Mouse (Mus musculus): ENCODE results near the gene March6. TPM values are rescaled to one million over a fixed set of nuclear protein-coding genes. Genes with fewer than 3 reads are reported as not detected.

The March6 gene
- polyA plus RNA-seq, 1 experiment from 2014 or later = 40.5 TPM

GRCm38 (mm10) chr15:31407490-31407889 lies 123.4 kb downstream of the March6 start:
- DNase-seq (ENCODE audit: low spot score) (no peak), ATAC-seq (ENCODE audit: insufficient number of reproducible peaks, low FRiP score, low TSS enrichment, low read depth) (no peak)
- Histone ChIP-seq H3K27ac (replicated peaks; ENCODE audit: low read depth, low read length) (no peak overlapping the region), H3K4me1 (ENCODE audit: control insufficient read depth, insufficient read depth, low read length) (no peaks in the 10 kb centered on the region), H3K36me3 (ENCODE audit: control insufficient read depth, insufficient read depth, low read length) (no peaks in the 10 kb centered on the region), H3K4me3 (ENCODE audit: low read depth, low read length) (no peak overlapping the region), H3K9ac (ENCODE audit: low read length) (no peak overlapping the region), H3K9me3 (ENCODE audit: control insufficient read depth, low read length) (no peaks in the 10 kb centered on the region), H3K4me2 (ENCODE audit: low read depth, severe bottlenecking) (no peak overlapping the region), H3K27me3 (ENCODE audit: control insufficient read depth, insufficient read depth, low read length) (no peaks in the 10 kb centered on the region)
- 79% methylated on average over 4 of the region's 4 CpGs for WGBS

- Histone ChIP-seq H3K27ac (replicated peaks; ENCODE audit: low read depth, low read length) (no peak overlapping the region), H3K27me3 (ENCODE audit: control insufficient read depth, insufficient read depth, low read length) (no peaks in the 10 kb centered on the region), H3K9me3 (ENCODE audit: control insufficient read depth, low read length) (no peaks in the 10 kb centered on the region), H3K4me2 (ENCODE audit: low read depth, severe bottlenecking) (no peak overlapping the region), H3K4me1 (ENCODE audit: control insufficient read depth, insufficient read depth, low read length) (no peaks in the 10 kb centered on the region), H3K4me3 (ENCODE audit: low read depth, low read length) (no peak overlapping the region), H3K36me3 (ENCODE audit: control insufficient read depth, insufficient read depth, low read length) (no peaks in the 10 kb centered on the region), H3K9ac (ENCODE audit: low read length) (no peak overlapping the region)
- ATAC-seq (ENCODE audit: insufficient number of reproducible peaks, low FRiP score, low TSS enrichment, low read depth) (no peak), DNase-seq (ENCODE audit: low spot score) (no peak)
- 88% methylated on average over 5 of the region's 5 CpGs for WGBS
Observed at GRCm38 (mm10) chr15:31406881-31407280, 124.0 kb downstream of the March6 start.

Other genes with a start within 250 kb of the March6 start
- 0.36 and 0.40 TPM in 2 replicates for gene Ankrd33b, start 163.3 kb downstream of the March6 start, polyA plus RNA-seq (2014; fragmentation: Nextera tagmentation; extraction: Ambion mirVana)
- 3.3 and 3.5 TPM in 2 replicates for gene Ropn1l, start 77.3 kb downstream of the March6 start, polyA plus RNA-seq (2014; fragmentation: Nextera tagmentation; extraction: Ambion mirVana)
- 0.54 and 1.1 TPM in 2 replicates for gene Cmbl, start 34.3 kb upstream of the March6 start, polyA plus RNA-seq (2014; fragmentation: Nextera tagmentation; extraction: Ambion mirVana)
- 725 and 743 TPM in 2 replicates for gene Cct5, start 70.8 kb upstream of the March6 start, polyA plus RNA-seq (2014; fragmentation: Nextera tagmentation; extraction: Ambion mirVana)
- 14.5 and 16.6 TPM in 2 replicates for gene Fam173b, start 70.8 kb upstream of the March6 start, polyA plus RNA-seq (2014; fragmentation: Nextera tagmentation; extraction: Ambion mirVana)